Mouse (Mus musculus) G1E (cell line): ENCODE data around the gene Polq.

Experiments
- CTCF ChIP-seq: IDR thresholded peaks from 2 replicates; pipeline ENCODE4 v1.5.1; 2012; ENCODE audit warnings: low read depth, low read length, inconsistent platforms, mixed read lengths
- GATA1 ChIP-seq: IDR thresholded peaks from 2 replicates; pipeline ENCODE4 v1.6.1; 2012; ENCODE audit warnings: borderline replicate concordance, low read length, inconsistent platforms, mixed read lengths

DNA sequence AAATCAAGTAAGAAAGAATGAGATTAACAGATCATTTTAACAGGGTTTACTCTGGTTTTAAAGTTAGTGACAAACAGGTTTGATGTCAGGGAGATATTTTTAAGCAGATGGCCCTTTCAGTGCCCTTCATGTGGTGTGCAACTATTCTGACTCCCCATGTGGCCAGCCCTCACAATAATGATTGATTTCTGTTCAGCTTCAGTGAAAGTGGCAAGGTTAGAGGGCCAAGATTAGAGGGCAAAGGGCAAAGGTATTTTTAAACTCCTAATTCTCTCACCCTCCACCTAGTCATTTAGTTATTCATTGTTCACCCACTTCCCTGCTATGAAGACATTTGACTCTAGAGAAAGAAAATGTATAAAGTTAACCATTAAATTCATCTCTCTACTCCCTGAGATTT, 23.5 kb upstream of the Polq start:
- TF ChIP-seq CTCF (no peak), GATA1 (no peak)
